Comparison of ENCODE assay signal across 8 mouse cellular contexts in the genomic region with DNA sequence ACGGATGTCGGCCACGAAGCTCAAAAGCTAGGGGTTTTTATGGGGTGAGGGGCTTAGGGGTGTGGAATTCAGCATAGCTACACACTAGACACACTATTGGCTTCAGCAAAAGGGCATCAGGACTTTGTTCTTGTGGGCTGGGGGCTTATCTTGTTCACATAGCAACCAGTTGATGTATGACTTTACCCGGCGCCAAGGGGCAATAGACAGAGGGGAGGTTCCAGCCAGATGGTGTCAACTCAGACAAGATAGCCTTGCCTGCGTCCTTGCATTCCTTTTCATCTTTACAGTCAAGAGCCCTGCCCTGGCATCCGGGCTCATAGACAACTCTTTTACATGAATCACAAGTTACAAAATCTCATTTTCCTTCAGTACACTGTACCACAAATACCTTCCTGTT. TPM values are rescaled to one million over a fixed set of nuclear protein-coding genes. Genes with fewer than 3 reads are reported as not detected.
DNase-seq lines count a peak whose midpoint lies in the region; ATAC-seq and TF ChIP-seq lines count a peak whose summit lies in the region.
"Not testable (repeated sequence)": the region's sequence is repeated elsewhere in the genome, so short reads cannot be mapped to it uniquely, and the experiment has no call there.

No protein-coding gene starts in this region.

- H3K79me2 ChIP-seq in MEL (ENCODE audit: control insufficient read depth, insufficient read depth, low read length, poor library complexity), result peaks cover 53% of the 10 kb centered on the region

- not testable (repeated sequence) for H3K27me3 ChIP-seq in MEL (ENCODE audit: control insufficient read depth in 1 of 2, insufficient read depth in 2 of 2, low read length in 2 of 2); forebrain, embryonic 15.5 days; heart, embryonic 16.5 days (ENCODE audit: control insufficient read depth, insufficient read depth, low read length); intestine, embryonic 16.5 days (replicated peaks; ENCODE audit: control insufficient read depth, insufficient read depth, low read length); liver, embryonic 13.5 days; midbrain, embryonic 10.5 days (ENCODE audit: low read depth, poor library complexity, severe bottlenecking); stomach, embryonic 15.5 days (replicated peaks)

- not testable (repeated sequence) for ATAC-seq in forebrain, embryonic 15.5 days (replicated peaks); heart, embryonic 16.5 days (replicated peaks; ENCODE audit: extremely low read depth, insufficient read depth, low FRiP score); intestine, embryonic 16.5 days; liver, embryonic 13.5 days (ENCODE audit: low read depth); stomach, embryonic 15.5 days (ENCODE audit: insufficient read depth, low FRiP score, low read depth)

- H3K27ac ChIP-seq in MEL (ENCODE audit: control insufficient read depth, low read depth, low read length); forebrain, embryonic 15.5 days (replicated peaks); heart, embryonic 16.5 days (ENCODE audit: low read length); intestine, embryonic 16.5 days (ENCODE audit: low read length); liver, embryonic 13.5 days; midbrain, embryonic 10.5 days (replicated peaks); stomach, embryonic 15.5 days: not testable (repeated sequence)

- not testable (repeated sequence) for DNase-seq in MEL (ENCODE audit: low read depth, low spot score); midbrain, embryonic 10.5 days (ENCODE audit: low spot score)
- peak; percentile 37 for DNase-seq in cerebellum, adult 9-10 months
- DNase-seq in liver, embryonic 13.5 days, result peak; percentile 32

- WGBS in forebrain, embryonic 15.5 days, result 93% methylated on average over 7 of the region's 7 CpGs
- 29% methylated on average over 7 of the region's 7 CpGs for WGBS in heart, embryonic 16.5 days
- 64% methylated on average over 7 of the region's 7 CpGs for WGBS in intestine, embryonic 16.5 days
- WGBS in liver, embryonic 13.5 days (ENCODE audit: insufficient replicate concordance), result 51% methylated on average over 7 of the region's 7 CpGs
- WGBS in midbrain, embryonic 10.5 days, result 92% methylated on average over 7 of the region's 7 CpGs
- 51% methylated on average over 7 of the region's 7 CpGs for WGBS in stomach, embryonic 15.5 days

- TF ChIP-seq RAD21 in MEL (IDR thresholded peaks at IDR 0.05; ENCODE audit: low read depth, low read length), result not testable (repeated sequence)

- not testable (repeated sequence) for TF ChIP-seq EP300 in MEL (IDR thresholded peaks at IDR 0.05; ENCODE audit: low read depth in 1 of 2, low read length in 2 of 2)

- 0 out of 2 replicates have a peak overlapping the region, but pooled peaks have one; percentile 14 for H3K4me2 ChIP-seq in forebrain, embryonic 15.5 days (replicated peaks)
- peak overlapping the region; percentile 77 for H3K4me2 ChIP-seq in heart, embryonic 16.5 days (ENCODE audit: low read depth, low read length)
- H3K4me2 ChIP-seq in intestine, embryonic 16.5 days (ENCODE audit: low read depth, low read length), result peak overlapping the region; percentile 19; the same call in 1 of the 2 replicates
- H3K4me2 ChIP-seq in liver, embryonic 13.5 days, result peak overlapping the region; percentile 86
- H3K4me2 ChIP-seq in stomach, embryonic 15.5 days, result peak overlapping the region; percentile 27; the same call in 1 of the 2 replicates

- peak overlapping the region; percentile 10 to 55; a peak in 2 of 4 replicates for H3K4me3 ChIP-seq in MEL (ENCODE audit: control insufficient read depth in 1 of 2, insufficient read depth in 1 of 2, low read depth in 2 of 2, low read length in 2 of 2)
- not testable (repeated sequence) for H3K4me3 ChIP-seq in forebrain, embryonic 15.5 days; stomach, embryonic 15.5 days (replicated peaks)
- peak overlapping the region; percentile 22 for H3K4me3 ChIP-seq in heart, embryonic 16.5 days (ENCODE audit: low read length)
- 0 out of 2 replicates have a peak overlapping the region, but pooled peaks have one; percentile 3 for H3K4me3 ChIP-seq in intestine, embryonic 16.5 days (ENCODE audit: low read length)
- peak overlapping the region; percentile 46 for H3K4me3 ChIP-seq in liver, embryonic 13.5 days (replicated peaks)
- H3K4me3 ChIP-seq in midbrain, embryonic 10.5 days, result peak overlapping the region; percentile 90; the same call in 1 of the 2 replicates

- peaks cover 24 to 39% of the 10 kb centered on the region in 2 experiments for H3K36me3 ChIP-seq in MEL (ENCODE audit: control insufficient read depth in 1 of 2, insufficient read depth in 2 of 2, low read length in 2 of 2)
- peaks cover 21% of the 10 kb centered on the region for H3K36me3 ChIP-seq in forebrain, embryonic 15.5 days
- peaks cover 11% of the 10 kb centered on the region for H3K36me3 ChIP-seq in heart, embryonic 16.5 days (ENCODE audit: control insufficient read depth, insufficient read depth)
- not testable (repeated sequence) for H3K36me3 ChIP-seq in intestine, embryonic 16.5 days (ENCODE audit: control insufficient read depth, insufficient read depth, low read length); stomach, embryonic 15.5 days
- H3K36me3 ChIP-seq in liver, embryonic 13.5 days, result peaks cover 28% of the 10 kb centered on the region
- H3K36me3 ChIP-seq in midbrain, embryonic 10.5 days, result peaks cover 47% of the 10 kb centered on the region

- H3K4me1 ChIP-seq in MEL (ENCODE audit: control insufficient read depth in 1 of 2, insufficient read depth in 2 of 2, low read length in 2 of 2), result peaks cover 12 to 29% of the 10 kb centered on the region in 2 experiments
- peaks cover 35% of the 10 kb centered on the region for H3K4me1 ChIP-seq in forebrain, embryonic 15.5 days
- H3K4me1 ChIP-seq in heart, embryonic 16.5 days (ENCODE audit: control insufficient read depth, insufficient read depth, low read length), result peaks cover 16% of the 10 kb centered on the region
- not testable (repeated sequence) for H3K4me1 ChIP-seq in intestine, embryonic 16.5 days (ENCODE audit: control insufficient read depth, insufficient read depth, low read length); stomach, embryonic 15.5 days
- H3K4me1 ChIP-seq in liver, embryonic 13.5 days (replicated peaks), result peaks cover 42% of the 10 kb centered on the region
- peaks cover 12% of the 10 kb centered on the region; the same call in 1 of the 2 replicates for H3K4me1 ChIP-seq in midbrain, embryonic 10.5 days

- peak overlapping the region; percentile 99 for H3K9ac ChIP-seq in MEL (ENCODE audit: control insufficient read depth, low read depth, low read length, poor library complexity, severe bottlenecking)
- H3K9ac ChIP-seq in forebrain, embryonic 15.5 days (replicated peaks); heart, embryonic 16.5 days (ENCODE audit: low read length); intestine, embryonic 16.5 days (ENCODE audit: low read depth, low read length); stomach, embryonic 15.5 days: not testable (repeated sequence)
- peak overlapping the region; percentile 55; the same call in 1 of the 2 replicates for H3K9ac ChIP-seq in liver, embryonic 13.5 days

- TF ChIP-seq POLR2A in MEL (IDR thresholded peaks at IDR 0.05; ENCODE audit: control insufficient read depth in 1 of 2, insufficient read depth in 1 of 2, low read depth in 1 of 2, low read length in 2 of 2, poor library complexity in 1 of 2), result not testable (repeated sequence)

- not testable (repeated sequence) for H3K9me3 ChIP-seq in MEL (replicated peaks; ENCODE audit: insufficient read depth, low read length); forebrain, embryonic 15.5 days; heart, embryonic 16.5 days (replicated peaks; ENCODE audit: control insufficient read depth, low read length); intestine, embryonic 16.5 days (ENCODE audit: control insufficient read depth, low read length); liver, embryonic 13.5 days (replicated peaks); midbrain, embryonic 10.5 days (replicated peaks); stomach, embryonic 15.5 days

- TF ChIP-seq CTCF in MEL (IDR thresholded peaks at IDR 0.05 in 2 of 3, conservative IDR thresholded peaks at IDR 0.05 in 1 of 3; ENCODE audit: control insufficient read depth in 1 of 3, insufficient read depth in 1 of 3, low read depth in 2 of 3, low read length in 3 of 3, poor library complexity in 1 of 3, severe bottlenecking in 1 of 3), result not testable (repeated sequence)

RNA-seq across cellular contexts. Expression of a gene that starts 2.1 kb away (rescaled TPM):
- 74.9 and 75.0 TPM in 2 replicates for total RNA-seq in MEL (2012; rRNA removed)
- 10 to 100 TPM in 1 of 2 experiments, not detected in 1; 67.5 TPM for polyA plus RNA-seq in MEL (2012; ENCODE audit: insufficient read depth in 1 of 2, insufficient read length in 2 of 2, low read depth in 1 of 2, low replicate concordance in 2 of 2, missing spikeins in 1 of 2)
- polyA plus RNA-seq in forebrain, embryonic 15.5 days (2015; fragmentation: Nextera tagmentation; extraction: Ambion mirVana), result 26.6 and 30.2 TPM in 2 replicates
- polyA plus RNA-seq in heart, embryonic 16.5 days (2015; fragmentation: Nextera tagmentation; extraction: Ambion mirVana), result 26.8 and 27.5 TPM in 2 replicates
- polyA plus RNA-seq in intestine, embryonic 16.5 days (2015; fragmentation: Nextera tagmentation; extraction: Ambion mirVana), result 32.6 and 33.1 TPM in 2 replicates
- polyA plus RNA-seq in liver, embryonic 13.5 days (2015; fragmentation: Nextera tagmentation; extraction: Ambion mirVana), result 19.7 and 27.5 TPM in 2 replicates
- polyA plus RNA-seq in midbrain, embryonic 10.5 days (2016; fragmentation: Nextera tagmentation; extraction: Ambion mirVana), result 30.3 and 30.4 TPM in 2 replicates
- polyA plus RNA-seq in stomach, embryonic 15.5 days (2015; fragmentation: Nextera tagmentation; extraction: Ambion mirVana), result 38.2 and 41.5 TPM in 2 replicates

RNA-seq across cellular contexts. Expression of a gene that starts 9.6 kb away (rescaled TPM):
- 21.9 and 26.3 TPM in 2 replicates for total RNA-seq in MEL (2012; rRNA removed)
- polyA plus RNA-seq in MEL (2012; ENCODE audit: insufficient read depth in 1 of 2, insufficient read length in 2 of 2, low read depth in 1 of 2, low replicate concordance in 2 of 2, missing spikeins in 1 of 2), result 10 to 100 TPM; 46.2 to 52.7 TPM
- 28.1 and 29.1 TPM in 2 replicates for polyA plus RNA-seq in forebrain, embryonic 15.5 days (2015; fragmentation: Nextera tagmentation; extraction: Ambion mirVana)
- polyA plus RNA-seq in heart, embryonic 16.5 days (2015; fragmentation: Nextera tagmentation; extraction: Ambion mirVana), result 20.7 and 25.0 TPM in 2 replicates
- polyA plus RNA-seq in intestine, embryonic 16.5 days (2015; fragmentation: Nextera tagmentation; extraction: Ambion mirVana), result 14.2 and 15.3 TPM in 2 replicates
- 9.9 and 12.6 TPM in 2 replicates for polyA plus RNA-seq in liver, embryonic 13.5 days (2015; fragmentation: Nextera tagmentation; extraction: Ambion mirVana)
- 36.2 and 37.8 TPM in 2 replicates for polyA plus RNA-seq in midbrain, embryonic 10.5 days (2016; fragmentation: Nextera tagmentation; extraction: Ambion mirVana)
- 28.4 and 29.6 TPM in 2 replicates for polyA plus RNA-seq in stomach, embryonic 15.5 days (2015; fragmentation: Nextera tagmentation; extraction: Ambion mirVana)

Comparison
In these comparisons a context has a peak if more than half of its experiments do, and no peak if none do; other contexts are left out.
1. H3K4me2 ChIP-seq: peak in every context shown above with its lines; median percentile 86 in liver, embryonic 13.5 days; 77 in heart, embryonic 16.5 days; 27 in stomach, embryonic 15.5 days; 19 in intestine, embryonic 16.5 days; 14 in forebrain, embryonic 15.5 days.